Comparison of ENCODE assay signal across 8 mouse cellular contexts in genomic region chr10:29361095-29361463, GRCm38 (mm10). TPM values are rescaled to one million over a fixed set of nuclear protein-coding genes. Genes with fewer than 3 reads are reported as not detected.
A peak's percentile ranks its signal among the peaks of the same experiment; 100 is the strongest.
DNase-seq lines count a peak whose midpoint lies in the region; ATAC-seq and TF ChIP-seq lines count a peak whose summit lies in the region.

No protein-coding gene starts in this region.

- intact Hi-C loops in left cerebral cortex, adult 2 months (cut with DNase I): loop anchor here (5.0 to 10.0 kb wide), 2 partner anchors 171 to 1174 kb away; no protein-coding TSS in a partner anchor

- no peak for TF ChIP-seq CTCF in left cerebral cortex, adult 2 months (IDR thresholded peaks at IDR 0.05)

- H3K27me3 ChIP-seq in embryonic facial prominence, embryonic 11.5 days (ENCODE audit: control insufficient read depth, insufficient read depth, low read length): no peaks in the 10 kb centered on the region
- H3K27me3 ChIP-seq in limb, embryonic 10.5 days (ENCODE audit: low read depth, poor library complexity, severe bottlenecking): no peaks in the 10 kb centered on the region
- H3K27me3 ChIP-seq in neural tube, embryonic 14.5 days (ENCODE audit: control insufficient read depth, insufficient read depth, low read length): no peaks in the 10 kb centered on the region

- no peak for DNase-seq in left cerebral cortex, adult 2 months (ENCODE audit: extremely low spot score in 1 of 2, low spot score in 2 of 2)
- DNase-seq in left cerebral cortex, adult 18-20 months (ENCODE audit: low spot score in 2 of 2): no peak
- no peak for DNase-seq in embryonic facial prominence, embryonic 11.5 days (ENCODE audit: low spot score)
- no peak for DNase-seq in limb, embryonic 10.5 days (ENCODE audit: low spot score)
- no peak for DNase-seq in spleen, postnatal 14 days (ENCODE audit: low spot score in 2 of 2)
- no peak for DNase-seq in right cerebral cortex, adult 2 months (ENCODE audit: low spot score in 2 of 2)
- no peak for DNase-seq in right cerebral cortex, postnatal 25 days

- H3K4me2 ChIP-seq in embryonic facial prominence, embryonic 11.5 days (ENCODE audit: low read depth, low read length): peak overlapping the region; percentile 37
- H3K4me2 ChIP-seq in neural tube, embryonic 14.5 days (ENCODE audit: low read depth, low read length): peak overlapping the region; percentile 50

- peak overlapping the region; percentile 97 for H3K9ac ChIP-seq in embryonic facial prominence, embryonic 11.5 days (replicated peaks; ENCODE audit: low read length)
- peak overlapping the region; percentile 83 for H3K9ac ChIP-seq in neural tube, embryonic 14.5 days (replicated peaks; ENCODE audit: low read depth, low read length)

- no peaks in the 10 kb centered on the region for H3K4me1 ChIP-seq in embryonic facial prominence, embryonic 11.5 days (ENCODE audit: control insufficient read depth, insufficient read depth, low read length)
- H3K4me1 ChIP-seq in limb, embryonic 10.5 days: peaks cover 18% of the 10 kb centered on the region
- peaks cover 22% of the 10 kb centered on the region for H3K4me1 ChIP-seq in neural tube, embryonic 14.5 days (ENCODE audit: control insufficient read depth, insufficient read depth, low read length)

- peak overlapping the region; percentile 98 for H3K4me3 ChIP-seq in left cerebral cortex, adult 2 months
- peak overlapping the region; percentile 89 for H3K4me3 ChIP-seq in embryonic facial prominence, embryonic 11.5 days (ENCODE audit: low read depth, low read length)
- H3K4me3 ChIP-seq in limb, embryonic 10.5 days: peak overlapping the region; percentile 95
- peak overlapping the region; percentile 83 for H3K4me3 ChIP-seq in neural tube, embryonic 14.5 days (ENCODE audit: low read depth, low read length)

- no peak for ATAC-seq in embryonic facial prominence, embryonic 11.5 days (replicated peaks; ENCODE audit: insufficient number of reproducible peaks, low FRiP score, low TSS enrichment, low read depth)
- ATAC-seq in neural tube, embryonic 14.5 days (ENCODE audit: low read depth): no peak

- WGBS in embryonic facial prominence, embryonic 11.5 days: 4% methylated on average over 6 of the region's 6 CpGs
- WGBS in limb, embryonic 10.5 days: 10% methylated on average over 6 of the region's 6 CpGs
- under 1% methylated on average over 6 of the region's 6 CpGs for WGBS in neural tube, embryonic 14.5 days

- no peaks in the 10 kb centered on the region for H3K36me3 ChIP-seq in embryonic facial prominence, embryonic 11.5 days (replicated peaks; ENCODE audit: control insufficient read depth, insufficient read depth, low read depth, low read length)
- peaks cover 3% of the 10 kb centered on the region; the same call in 1 of the 2 replicates for H3K36me3 ChIP-seq in limb, embryonic 10.5 days
- no peaks in the 10 kb centered on the region for H3K36me3 ChIP-seq in neural tube, embryonic 14.5 days (ENCODE audit: control insufficient read depth, insufficient read depth, low read length)

- H3K27ac ChIP-seq in left cerebral cortex, adult 2 months: peak overlapping the region; percentile 95
- peak overlapping the region; percentile 94 for H3K27ac ChIP-seq in embryonic facial prominence, embryonic 11.5 days (replicated peaks; ENCODE audit: low read depth, low read length)
- H3K27ac ChIP-seq in limb, embryonic 10.5 days: peak overlapping the region; percentile 99
- peak overlapping the region; percentile 98 for H3K27ac ChIP-seq in neural tube, embryonic 14.5 days (ENCODE audit: low read depth, low read length)

- no peaks in the 10 kb centered on the region for H3K9me3 ChIP-seq in embryonic facial prominence, embryonic 11.5 days (replicated peaks; ENCODE audit: control insufficient read depth, low read length)
- no peaks in the 10 kb centered on the region for H3K9me3 ChIP-seq in limb, embryonic 10.5 days (replicated peaks)
- no peaks in the 10 kb centered on the region for H3K9me3 ChIP-seq in neural tube, embryonic 14.5 days (ENCODE audit: control insufficient read depth, low read length)

RNA-seq across cellular contexts. Expression of gene Rnf146, which starts 1.2 kb away (rescaled TPM):
- 100 to 1,000 TPM in 1 of 2 experiments, 10 to 100 TPM in 1; 88.0 to 103 TPM for total RNA-seq in left cerebral cortex, adult 2 months (2021)
- 100 to 1,000 TPM in 1 of 2 experiments, 10 to 100 TPM in 1; 97.2 to 103 TPM for total RNA-seq in left cerebral cortex, adult 18-20 months (2021)
- 54.1 and 59.3 TPM in 2 replicates for polyA plus RNA-seq in embryonic facial prominence, embryonic 11.5 days (2014; fragmentation: Nextera tagmentation; extraction: Ambion mirVana)
- polyA plus RNA-seq in limb, embryonic 10.5 days (2016; fragmentation: Nextera tagmentation; extraction: Ambion mirVana): 38.3 and 49.0 TPM in 2 replicates
- polyA plus RNA-seq in neural tube, embryonic 14.5 days (2014; fragmentation: Nextera tagmentation; extraction: Ambion mirVana): 57.5 and 75.3 TPM in 2 replicates

RNA-seq across cellular contexts. Expression of gene Echdc1, which starts 48.1 kb away (rescaled TPM):
- total RNA-seq in left cerebral cortex, adult 2 months (2021): 10 to 100 TPM; 24.6 to 28.1 TPM
- total RNA-seq in left cerebral cortex, adult 18-20 months (2021): 10 to 100 TPM; 29.6 to 30.9 TPM
- polyA plus RNA-seq in embryonic facial prominence, embryonic 11.5 days (2014; fragmentation: Nextera tagmentation; extraction: Ambion mirVana): 24.8 and 24.9 TPM in 2 replicates
- 20.3 and 20.5 TPM in 2 replicates for polyA plus RNA-seq in limb, embryonic 10.5 days (2016; fragmentation: Nextera tagmentation; extraction: Ambion mirVana)
- 28.7 and 30.4 TPM in 2 replicates for polyA plus RNA-seq in neural tube, embryonic 14.5 days (2014; fragmentation: Nextera tagmentation; extraction: Ambion mirVana)
